Mouse (Mus musculus) heart, postnatal 0 days (tissue): ENCODE results near the gene Prdx1. TPM values are rescaled to one million over a fixed set of nuclear protein-coding genes. Genes with fewer than 3 reads are reported as not detected.

Source experiments
- ATAC-seq: fragments of 200-750 bp; cut with Nextera tagmentation; 2 replicates; pipeline ENCODE4 v1.8.0; 2017; ENCODE audit warnings: low read depth, moderate number of reproducible peaks, moderate library complexity; ENCODE audit not compliant: insufficient read depth
- DNase-seq: peaks from one replicate; pipeline ENCODE4 v3.0.0-alpha.2; 2016; ENCODE audit warnings: low spot score
- H3K27ac ChIP-seq: fragments of 300-500 bp; sonication (generic); 2 replicates; pipeline ENCODE4 v1.5.1; 2014; ENCODE audit warnings: low read depth, mild to moderate bottlenecking
- H3K27me3 ChIP-seq: fragments of 300-500 bp; sonication (generic); 2 replicates; pipeline ENCODE4 v1.6.1; 2014; ENCODE audit warnings: low read length, mixed read lengths; ENCODE audit not compliant: control insufficient read depth, insufficient read depth
- H3K36me3 ChIP-seq: fragments of 300-500 bp; sonication (generic); replicated peaks from 2 replicates; pipeline ENCODE4 v1.6.1; 2014; ENCODE audit warnings: low read length, mixed read lengths; ENCODE audit not compliant: control insufficient read depth, insufficient read depth
- H3K4me1 ChIP-seq: fragments of 300-500 bp; sonication (generic); 2 replicates; pipeline ENCODE4 v1.6.1; 2014; ENCODE audit warnings: antibody characterized with exemption; ENCODE audit not compliant: control insufficient read depth, insufficient read depth
- H3K4me2 ChIP-seq: fragments of 300-500 bp; sonication (generic); 2 replicates; pipeline ENCODE4 v1.6.1; 2014; ENCODE audit warnings: low read depth, mild to moderate bottlenecking, low read length, moderate library complexity
- H3K4me3 ChIP-seq: fragments of 300-500 bp; sonication (generic); 2 replicates; pipeline ENCODE4 v1.5.1; 2014; ENCODE audit warnings: low read depth, low read length
- H3K9ac ChIP-seq: fragments of 300-500 bp; sonication (generic); replicated peaks from 2 replicates; pipeline ENCODE4 v1.6.1; 2014; ENCODE audit warnings: low read depth, low read length, mixed read lengths
- H3K9me3 ChIP-seq: fragments of 300-500 bp; sonication (generic); replicated peaks from 2 replicates; pipeline ENCODE4 v1.6.1; 2016; ENCODE audit warnings: low read length; ENCODE audit not compliant: control insufficient read depth
- CTCF ChIP-seq: IDR thresholded peaks from 2 replicates; pipeline ENCODE4 v1.5.1; 2016; ENCODE audit warnings: antibody characterized with exemption, control low read depth, low read depth
- EP300 ChIP-seq: IDR thresholded peaks from 2 replicates; pipeline ENCODE4 v1.6.1; 2016; ENCODE audit warnings: antibody characterized with exemption, low read depth
- WGBS: fragments of 180-500 bp; shearing (Covaris S2); extraction: QIAGEN DNeasy Blood & Tissue Kit; methylation state at CpG from one replicate; pipeline ENCODE4 v1.1.7; 2014; 5-methylcytosine and 5-hydroxymethylcytosine counted together
- polyA plus RNA-seq: library from polyadenylated mRNA; unstranded; fragments of >200 nt; fragmentation: Nextera tagmentation; extraction: Ambion mirVana; gene quantifications from 2 replicates; pipeline ENCODE4 v1.2.1, GENCODE M21; 2015
- total RNA-seq: library from RNA; depleted of rRNA; stranded (reverse); fragments of >200 nt; gene quantifications from 2 replicates; pipeline ENCODE4 v1.2.3, GENCODE M21; 2014; ENCODE audit warnings: low replicate concordance

Prdx1 gene
- total and polyA plus RNA-seq, 2 experiments from 2014 or later: 334 to 1,000 TPM

DNA sequence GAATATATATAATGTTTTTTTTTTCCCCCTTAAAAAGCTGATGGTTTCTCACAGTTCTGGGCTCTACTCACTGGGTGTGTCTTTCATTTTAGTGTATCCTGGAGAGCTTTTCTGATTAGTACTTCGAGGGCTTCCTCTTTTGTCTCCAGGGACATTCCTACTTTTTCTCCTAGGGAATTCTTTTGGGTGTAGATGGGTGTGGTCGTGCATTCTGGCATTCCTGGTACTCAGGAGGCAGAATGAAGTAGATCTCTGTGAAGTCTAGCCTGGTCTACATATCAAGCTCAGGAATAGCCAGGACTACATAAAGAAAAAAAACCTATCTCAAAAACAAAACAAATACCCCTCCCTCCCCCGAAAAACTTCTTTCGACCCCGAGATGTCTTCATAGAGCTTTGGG is 40.1 kb downstream of the Prdx1 start:
- H3K27ac ChIP-seq: no peak overlapping the region
- no peak for DNase-seq
- 0 out of 2 replicates have a peak, but pooled peaks cover 11% of the 10 kb centered on the region for H3K4me1 ChIP-seq
- 72% methylated on average over 5 of the region's 5 CpGs for WGBS
- H3K9ac ChIP-seq: no peak overlapping the region
- TF ChIP-seq CTCF (no peak), EP300 (no peak)
- no peak overlapping the region for H3K4me3 ChIP-seq
- no peak overlapping the region for H3K4me2 ChIP-seq
- H3K36me3 ChIP-seq: no peaks in the 10 kb centered on the region
- no peaks in the 10 kb centered on the region for H3K27me3 ChIP-seq
- no peak for ATAC-seq
- H3K9me3 ChIP-seq: no peaks in the 10 kb centered on the region

DNA sequence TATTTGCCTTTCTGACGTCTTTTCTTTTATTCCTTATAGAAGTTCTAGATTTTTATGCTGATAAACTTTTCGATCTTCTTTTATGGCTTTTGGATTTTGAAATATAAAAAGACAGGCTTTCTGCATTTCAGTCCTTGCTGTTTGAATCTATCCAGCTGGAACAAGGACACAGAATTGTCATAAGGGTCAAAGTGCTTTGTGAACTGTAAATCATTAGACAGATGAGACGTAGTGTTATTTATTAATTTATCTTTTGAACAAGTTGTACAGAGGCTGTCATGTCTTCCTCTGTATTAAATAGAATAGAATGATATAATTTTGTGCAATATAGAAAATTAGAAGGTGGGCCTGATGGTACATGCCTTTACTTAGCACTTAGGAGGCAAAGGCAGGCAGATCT is 42.1 kb downstream of the Prdx1 start:
- Histone ChIP-seq H3K9ac (no peak overlapping the region), H3K9me3 (no peaks in the 10 kb centered on the region), H3K27ac (no peak overlapping the region), H3K36me3 (no peaks in the 10 kb centered on the region), H3K4me3 (no peak overlapping the region), H3K27me3 (no peaks in the 10 kb centered on the region), H3K4me2 (no peak overlapping the region), H3K4me1 (no peaks in the 10 kb centered on the region)
- WGBS: 79% methylated on average over 3 of the region's 3 CpGs
- ATAC-seq (no peak), DNase-seq (no peak)
- TF ChIP-seq CTCF (no peak), EP300 (no peak)

DNA sequence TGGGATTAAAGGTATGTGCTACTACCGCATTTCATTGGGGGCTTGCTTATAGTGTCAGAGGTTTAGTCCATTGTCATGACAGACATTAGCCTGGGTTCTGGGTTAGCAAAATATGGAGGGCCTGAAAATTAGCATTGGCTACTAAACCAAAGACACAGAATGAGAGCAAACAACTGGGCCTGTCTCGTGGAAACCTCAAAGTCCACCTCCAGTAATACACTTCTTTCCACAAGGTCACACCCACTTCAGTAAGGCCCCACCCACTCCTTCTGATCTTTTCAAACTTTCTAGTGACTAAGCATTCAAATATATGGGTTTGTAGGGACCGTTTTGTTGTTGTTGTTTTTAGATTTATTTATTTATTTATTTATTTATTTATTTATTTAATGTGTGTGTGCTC is 44.2 kb downstream of the Prdx1 start:
- H3K9me3 ChIP-seq: no peaks in the 10 kb centered on the region
- DNase-seq (no peak), ATAC-seq (no peak)
- no peaks in the 10 kb centered on the region for H3K4me1 ChIP-seq
- no peaks in the 10 kb centered on the region for H3K36me3 ChIP-seq
- TF ChIP-seq CTCF (no peak), EP300 (no peak)
- H3K9ac ChIP-seq: no peak overlapping the region
- no peak overlapping the region for H3K27ac ChIP-seq
- H3K27me3 ChIP-seq: no peaks in the 10 kb centered on the region
- H3K4me2 ChIP-seq: no peak overlapping the region
- no peak overlapping the region for H3K4me3 ChIP-seq
- WGBS: 92% methylated on average over 3 of the region's 3 CpGs

DNA sequence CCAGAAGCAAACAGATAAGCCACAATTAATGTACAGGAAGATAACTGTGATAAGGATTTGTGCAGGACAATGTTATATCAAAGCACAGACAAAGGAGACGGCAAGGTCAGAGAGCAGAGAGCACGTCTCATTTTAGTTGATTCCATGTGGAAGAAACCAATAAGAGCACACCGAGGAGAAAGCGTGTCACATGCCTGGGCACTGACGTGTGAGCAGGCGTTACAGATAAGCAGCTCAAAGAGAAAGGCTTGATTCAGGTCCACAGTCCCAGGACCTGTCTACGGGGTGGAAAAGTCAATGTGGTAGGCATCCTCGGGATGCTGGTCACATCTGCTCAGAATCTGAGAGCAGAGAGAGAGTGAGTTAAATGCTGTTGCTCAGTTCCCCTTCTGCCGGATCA is 45.7 kb downstream of the Prdx1 start:
- 27% methylated on average over 9 of the region's 9 CpGs for WGBS
- no peak overlapping the region for H3K4me2 ChIP-seq

DNA sequence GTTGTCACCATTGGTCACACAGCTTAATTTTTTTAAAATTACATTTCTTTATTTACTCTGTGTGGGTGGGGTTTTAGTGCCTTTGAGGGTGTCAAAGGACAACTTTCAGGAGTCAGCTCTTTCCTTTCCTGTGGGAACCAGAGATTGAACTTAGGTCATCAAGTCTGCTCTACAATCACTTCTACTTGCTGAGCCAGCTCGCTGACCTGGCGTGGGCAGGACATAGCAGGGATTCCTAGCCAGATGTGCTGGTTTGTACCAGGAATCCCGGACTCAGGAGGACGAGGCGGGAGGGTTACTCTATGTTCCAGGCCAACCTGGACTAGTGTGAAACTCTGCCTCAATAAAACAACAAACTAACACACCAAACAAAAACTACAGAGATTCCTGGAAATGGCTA is 47.0 kb downstream of the Prdx1 start:
- no peak for DNase-seq
- Histone ChIP-seq H3K27ac (no peak overlapping the region), H3K4me3 (no peak overlapping the region), H3K9ac (no peak overlapping the region), H3K4me2 (no peak overlapping the region), H3K27me3 (no peaks in the 10 kb centered on the region), H3K4me1 (no peaks in the 10 kb centered on the region), H3K9me3 (no peaks in the 10 kb centered on the region), H3K36me3 (no peaks in the 10 kb centered on the region)
- TF ChIP-seq EP300 (no peak), CTCF (no peak)
- no peak for ATAC-seq
- WGBS: 63% methylated on average over 5 of the region's 5 CpGs

More for the DNA sequence above, 45.7 kb downstream of the Prdx1 start:
- Histone ChIP-seq H3K9me3 (no peaks in the 10 kb centered on the region), H3K9ac (no peak overlapping the region), H3K27me3 (no peaks in the 10 kb centered on the region), H3K36me3 (no peaks in the 10 kb centered on the region), H3K4me3 (no peak overlapping the region), H3K4me1 (no peaks in the 10 kb centered on the region), H3K27ac (no peak overlapping the region)
- no peak for ATAC-seq
- no peak for DNase-seq
- TF ChIP-seq CTCF: no peak
- no peak for TF ChIP-seq EP300

DNA sequence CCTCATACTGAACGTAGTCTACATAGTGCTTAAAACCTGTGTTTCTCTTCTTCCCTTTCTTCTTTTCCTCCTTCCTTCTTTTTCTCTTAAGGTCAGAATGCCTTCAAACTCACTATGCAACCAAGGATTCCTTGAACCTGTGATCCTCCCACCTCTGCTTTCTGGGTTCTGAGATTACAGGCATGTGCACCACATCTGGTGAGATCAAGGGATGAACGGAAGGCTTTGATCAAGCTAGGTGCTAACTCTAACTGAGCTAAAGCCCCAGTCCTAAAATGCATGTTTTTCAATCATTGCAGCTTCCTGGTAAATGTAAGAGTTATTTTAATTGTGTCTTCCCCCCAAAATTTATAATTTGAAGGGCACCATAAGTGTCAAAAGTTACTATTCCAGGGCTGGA is 49.7 kb downstream of the Prdx1 start:
- Histone ChIP-seq H3K27me3 (no peaks in the 10 kb centered on the region), H3K9me3 (no peaks in the 10 kb centered on the region), H3K9ac (no peak overlapping the region), H3K4me3 (no peak overlapping the region), H3K4me1 (no peaks in the 10 kb centered on the region), H3K27ac (no peak overlapping the region), H3K4me2 (no peak overlapping the region), H3K36me3 (no peaks in the 10 kb centered on the region)
- ATAC-seq (no peak), DNase-seq (no peak)
- WGBS: 71% methylated on average over 2 of the region's 2 CpGs
- TF ChIP-seq CTCF (no peak), EP300 (no peak)
